Mouse (Mus musculus) neural tube, embryonic 13.5 days (tissue): ENCODE measurements around the gene Robo1. TPM values are rescaled to one million over a fixed set of nuclear protein-coding genes. Genes with fewer than 3 reads are reported as not detected.

Experiments
- ATAC-seq: fragments of 200-750 bp; cut with Nextera tagmentation; 2 replicates; pipeline ENCODE4 v1.8.0; 2017; ENCODE audit warnings: low read depth, mild to moderate bottlenecking, moderate TSS enrichment, moderate library complexity
- H3K27ac ChIP-seq: fragments of 300-500 bp; sonication (generic); replicated peaks from 2 replicates; pipeline ENCODE4 v1.5.1; 2015; ENCODE audit warnings: moderate library complexity, mild to moderate bottlenecking, inconsistent platforms
- H3K27me3 ChIP-seq: fragments of 300-500 bp; sonication (generic); 2 replicates; pipeline ENCODE4 v1.6.1; 2015; ENCODE audit warnings: mild to moderate bottlenecking, inconsistent platforms
- H3K36me3 ChIP-seq: fragments of 300-500 bp; sonication (generic); 2 replicates; pipeline ENCODE4 v1.6.1; 2015; ENCODE audit warnings: mild to moderate bottlenecking, inconsistent platforms
- H3K4me1 ChIP-seq: fragments of 300-500 bp; sonication (generic); replicated peaks from 2 replicates; pipeline ENCODE4 v1.6.1; 2015; ENCODE audit warnings: inconsistent platforms
- H3K4me2 ChIP-seq: fragments of 300-500 bp; sonication (generic); 2 replicates; pipeline ENCODE4 v1.6.1; 2015; ENCODE audit warnings: inconsistent platforms, mild to moderate bottlenecking, moderate library complexity
- H3K4me3 ChIP-seq: fragments of 300-500 bp; sonication (generic); 2 replicates; pipeline ENCODE4 v1.5.1; 2015; ENCODE audit warnings: mild to moderate bottlenecking, inconsistent platforms
- H3K9ac ChIP-seq: fragments of 300-500 bp; sonication (generic); 2 replicates; pipeline ENCODE4 v1.6.1; 2015; ENCODE audit warnings: moderate library complexity, mild to moderate bottlenecking, inconsistent platforms
- H3K9me3 ChIP-seq: fragments of 300-500 bp; sonication (generic); 2 replicates; pipeline ENCODE4 v1.6.1; 2016; ENCODE audit warnings: inconsistent platforms
- WGBS: fragments of 180-500 bp; shearing (Covaris S2); methylation state at CpG from one replicate; pipeline ENCODE4 v1.1.7; 2015; 5-methylcytosine and 5-hydroxymethylcytosine counted together
- polyA plus RNA-seq: library from polyadenylated mRNA; unstranded; fragments of >200 nt; fragmentation: Nextera tagmentation; extraction: Ambion mirVana; gene quantifications from 2 replicates; pipeline ENCODE4 v1.2.1, GENCODE M21; 2015

Gene Robo1
- 44.1 and 55.0 TPM in 2 replicates for polyA plus RNA-seq

GRCm38 (mm10) chr16:72307537-72308330 is at the start of gene Robo1:
Robo1 (plus strand) TSS chr16:72308306.
- WGBS, result 83% methylated on average over 8 of the region's 8 CpGs
- H3K9me3 ChIP-seq, result no peaks in the 10 kb centered on the region
- no peak within 1 kb of the TSS for H3K4me2 ChIP-seq
- no peak within 1 kb of the TSS for H3K4me3 ChIP-seq
- no peaks in the 10 kb centered on the region for H3K36me3 ChIP-seq
- no peaks in the 10 kb centered on the region for H3K4me1 ChIP-seq
- H3K27ac ChIP-seq, result no peak within 1 kb of the TSS
- ATAC-seq, result no peak
- no peaks in the 10 kb centered on the region for H3K27me3 ChIP-seq
- no peak within 1 kb of the TSS for H3K9ac ChIP-seq

GRCm38 (mm10) chr16:72267839-72268238 is 40.3 kb upstream of the Robo1 start:
- no peak overlapping the region for H3K4me2 ChIP-seq
- no peak overlapping the region for H3K27ac ChIP-seq
- H3K4me3 ChIP-seq, result no peak overlapping the region
- H3K4me1 ChIP-seq, result no peaks in the 10 kb centered on the region
- no peak for ATAC-seq
- no peaks in the 10 kb centered on the region for H3K9me3 ChIP-seq
- no peaks in the 10 kb centered on the region for H3K27me3 ChIP-seq
- no peak overlapping the region for H3K9ac ChIP-seq
- 88% methylated on average over 10 of the region's 10 CpGs for WGBS
- H3K36me3 ChIP-seq, result no peaks in the 10 kb centered on the region

- no peaks in the 10 kb centered on the region for H3K36me3 ChIP-seq
- no peak for ATAC-seq
- H3K9ac ChIP-seq, result no peak overlapping the region
- H3K4me3 ChIP-seq, result no peak overlapping the region
- WGBS, result 89% methylated on average over 3 of the region's 3 CpGs
- H3K27me3 ChIP-seq, result no peaks in the 10 kb centered on the region
- H3K4me1 ChIP-seq, result no peaks in the 10 kb centered on the region
- H3K9me3 ChIP-seq, result no peaks in the 10 kb centered on the region
- no peak overlapping the region for H3K4me2 ChIP-seq
- H3K27ac ChIP-seq, result no peak overlapping the region
Observed at GRCm38 (mm10) chr16:72276390-72277074, 31.6 kb upstream of the Robo1 start.

- ATAC-seq, result no peak
- WGBS, result 70% methylated on average over 6 of the region's 6 CpGs
- H3K27me3 ChIP-seq, result no peaks in the 10 kb centered on the region
- H3K4me2 ChIP-seq, result no peak overlapping the region
- no peak overlapping the region for H3K4me3 ChIP-seq
- no peak overlapping the region for H3K9ac ChIP-seq
- H3K9me3 ChIP-seq, result no peaks in the 10 kb centered on the region
- H3K36me3 ChIP-seq, result no peaks in the 10 kb centered on the region
- H3K27ac ChIP-seq, result no peak overlapping the region
- H3K4me1 ChIP-seq, result no peaks in the 10 kb centered on the region
Observed at GRCm38 (mm10) chr16:72308331-72308668, 194 bp downstream of the Robo1 start.

- WGBS, result 79% methylated on average over 8 of the region's 8 CpGs
- Histone ChIP-seq H3K9ac (no peak overlapping the region), H3K27me3 (no peaks in the 10 kb centered on the region), H3K9me3 (no peaks in the 10 kb centered on the region), H3K4me1 (no peaks in the 10 kb centered on the region), H3K27ac (no peak overlapping the region), H3K4me3 (no peak overlapping the region), H3K36me3 (no peaks in the 10 kb centered on the region), H3K4me2 (no peak overlapping the region)
- no peak for ATAC-seq
Observed at GRCm38 (mm10) chr16:72327321-72327720, 19.2 kb downstream of the Robo1 start.

- no peak for ATAC-seq
- H3K9me3 ChIP-seq, result no peaks in the 10 kb centered on the region
- no peak overlapping the region for H3K4me2 ChIP-seq
- no peak overlapping the region for H3K4me3 ChIP-seq
- no peaks in the 10 kb centered on the region for H3K36me3 ChIP-seq
- no peaks in the 10 kb centered on the region for H3K27me3 ChIP-seq
- H3K9ac ChIP-seq, result no peak overlapping the region
- WGBS, result 72% methylated on average over 3 of the region's 3 CpGs
- H3K27ac ChIP-seq, result no peak overlapping the region
- no peaks in the 10 kb centered on the region for H3K4me1 ChIP-seq
Observed at GRCm38 (mm10) chr16:72328579-72328978, 20.5 kb downstream of the Robo1 start.

GRCm38 (mm10) chr16:72337757-72338156 is 29.7 kb downstream of the Robo1 start:
- no peaks in the 10 kb centered on the region for H3K36me3 ChIP-seq
- no peaks in the 10 kb centered on the region for H3K9me3 ChIP-seq
- no peak overlapping the region for H3K4me3 ChIP-seq
- no peaks in the 10 kb centered on the region for H3K27me3 ChIP-seq
- no peaks in the 10 kb centered on the region for H3K4me1 ChIP-seq
- no peak overlapping the region for H3K4me2 ChIP-seq
- WGBS, result 91% methylated on average over 1 of the region's 1 CpGs
- H3K9ac ChIP-seq, result no peak overlapping the region
- no peak overlapping the region for H3K27ac ChIP-seq
- ATAC-seq, result no peak

GRCm38 (mm10) chr16:72350422-72350821 is 42.3 kb downstream of the Robo1 start:
- Histone ChIP-seq H3K36me3 (no peaks in the 10 kb centered on the region), H3K27me3 (no peaks in the 10 kb centered on the region), H3K27ac (no peak overlapping the region), H3K4me1 (peaks cover 6% of the 10 kb centered on the region; the same call in 1 of the 2 replicates), H3K9me3 (no peaks in the 10 kb centered on the region), H3K4me3 (no peak overlapping the region), H3K9ac (no peak overlapping the region), H3K4me2 (no peak overlapping the region)
- 73% methylated on average over 5 of the region's 5 CpGs for WGBS
- ATAC-seq, result no peak

GRCm38 (mm10) chr16:72356515-72357357 is 48.6 kb downstream of the Robo1 start:
- Histone ChIP-seq H3K4me2 (no peak overlapping the region), H3K36me3 (no peaks in the 10 kb centered on the region), H3K9me3 (no peaks in the 10 kb centered on the region), H3K4me3 (no peak overlapping the region), H3K27me3 (no peaks in the 10 kb centered on the region), H3K9ac (no peak overlapping the region), H3K4me1 (peaks cover 4% of the 10 kb centered on the region; the same call in 1 of the 2 replicates), H3K27ac (no peak overlapping the region)
- WGBS, result 89% methylated on average over 2 of the region's 2 CpGs
- ATAC-seq, result no peak

GRCm38 (mm10) chr16:72376896-72377295 is 68.8 kb downstream of the Robo1 start:
- H3K4me3 ChIP-seq, result no peak overlapping the region
- no peaks in the 10 kb centered on the region for H3K36me3 ChIP-seq
- H3K4me1 ChIP-seq, result no peaks in the 10 kb centered on the region
- H3K27ac ChIP-seq, result no peak overlapping the region
- no peaks in the 10 kb centered on the region for H3K27me3 ChIP-seq
- H3K9ac ChIP-seq, result no peak overlapping the region
- WGBS, result 85% methylated on average over 5 of the region's 5 CpGs
- H3K9me3 ChIP-seq, result no peaks in the 10 kb centered on the region
- ATAC-seq, result no peak
- H3K4me2 ChIP-seq, result no peak overlapping the region

GRCm38 (mm10) chr16:72381819-72382218 is 73.7 kb downstream of the Robo1 start:
- ATAC-seq, result no peak
- Histone ChIP-seq H3K9ac (no peak overlapping the region), H3K4me1 (no peaks in the 10 kb centered on the region), H3K27me3 (no peaks in the 10 kb centered on the region), H3K9me3 (no peaks in the 10 kb centered on the region), H3K36me3 (no peaks in the 10 kb centered on the region), H3K4me2 (no peak overlapping the region), H3K4me3 (no peak overlapping the region), H3K27ac (no peak overlapping the region)
- WGBS, result 94% methylated on average over 6 of the region's 6 CpGs

- H3K27me3 ChIP-seq, result no peaks in the 10 kb centered on the region
- H3K9me3 ChIP-seq, result no peaks in the 10 kb centered on the region
- WGBS, result 85% methylated on average over 1 of the region's 1 CpGs
- H3K4me3 ChIP-seq, result no peak overlapping the region
- H3K4me1 ChIP-seq, result no peaks in the 10 kb centered on the region
- no peak for ATAC-seq
- no peaks in the 10 kb centered on the region for H3K36me3 ChIP-seq
- H3K27ac ChIP-seq, result no peak overlapping the region
- H3K4me2 ChIP-seq, result no peak overlapping the region
- no peak overlapping the region for H3K9ac ChIP-seq
Observed at GRCm38 (mm10) chr16:72383566-72383965, 75.5 kb downstream of the Robo1 start.
